Mouse (Mus musculus): ENCODE data around the gene Olfr849. TPM values are rescaled to one million over a fixed set of nuclear protein-coding genes. Genes with fewer than 3 reads are reported as not detected.

Olfr849 gene
- polyA plus RNA-seq (2015; fragmentation: Illumina TruSeq; extraction: RNeasy Lipid Tissue Mini Kit (QIAGEN cat#74804); ENCODE audit: insufficient read depth, low replicate concordance) = not detected

DNA sequence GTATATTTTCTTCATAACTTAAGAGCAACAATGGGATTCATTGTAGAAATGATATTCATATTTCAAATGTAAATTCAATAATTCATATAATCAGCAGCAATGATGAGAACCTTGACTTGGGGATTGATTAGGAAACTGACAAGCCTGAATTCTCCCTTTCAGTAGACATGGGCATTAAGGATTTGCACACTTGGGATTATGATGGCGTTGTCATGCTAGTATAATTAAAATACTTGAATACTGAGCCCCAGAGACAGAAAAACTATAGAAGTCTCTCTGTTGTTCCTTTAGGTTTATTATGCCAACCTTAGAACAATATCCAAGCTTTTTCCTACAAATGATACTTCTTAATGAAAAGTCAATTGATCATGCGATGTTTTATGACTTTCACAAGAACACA lies at the start of gene Olfr849:
TSS of gene Olfr849 (plus strand) at position 301 of the 400 bp plus-strand sequence.

GRCm38 (mm10) chr9:19478148-19478547 lies 38.1 kb downstream of the Olfr849 start, which contains the start of gene Olfr850:
Gene Olfr850 (minus strand): TSS chr9:19478248.

DNA sequence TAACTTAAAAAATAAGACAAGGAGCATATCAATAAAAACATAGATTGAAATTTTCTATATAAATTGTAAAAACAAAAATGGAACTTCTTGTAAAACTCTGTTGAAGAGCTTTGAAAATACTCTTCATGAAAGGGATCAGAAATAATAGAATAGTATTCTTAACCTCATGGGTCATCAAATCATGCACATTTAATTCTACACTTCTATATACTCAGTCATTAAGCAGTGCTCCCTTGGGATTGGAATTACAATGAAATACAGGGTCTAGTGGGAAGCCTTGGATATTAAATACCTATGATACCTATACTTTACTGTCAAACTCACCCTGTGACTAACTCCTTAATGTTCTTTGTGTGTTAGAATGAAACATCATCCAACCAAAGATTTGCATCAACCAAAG lies 52.9 kb downstream of the Olfr849 start, which contains the start of gene Olfr851:
TSS of gene Olfr851 (plus strand) at position 301 of the 400 bp plus-strand sequence.

Other genes with a start within 250 kb of the Olfr849 start
- not detected for gene Olfr843, start 188.3 kb upstream of the Olfr849 start, polyA plus RNA-seq (2015; fragmentation: Illumina TruSeq; extraction: RNeasy Lipid Tissue Mini Kit (QIAGEN cat#74804); ENCODE audit: insufficient read depth, low replicate concordance)
- not detected for gene Olfr844, start 123.9 kb upstream of the Olfr849 start, polyA plus RNA-seq (2015; fragmentation: Illumina TruSeq; extraction: RNeasy Lipid Tissue Mini Kit (QIAGEN cat#74804); ENCODE audit: insufficient read depth, low replicate concordance)
- not detected for gene Olfr845, start 103.8 kb upstream of the Olfr849 start, polyA plus RNA-seq (2015; fragmentation: Illumina TruSeq; extraction: RNeasy Lipid Tissue Mini Kit (QIAGEN cat#74804); ENCODE audit: insufficient read depth, low replicate concordance)
- gene Olfr846, start 76.3 kb upstream of the Olfr849 start, polyA plus RNA-seq (2015; fragmentation: Illumina TruSeq; extraction: RNeasy Lipid Tissue Mini Kit (QIAGEN cat#74804); ENCODE audit: insufficient read depth, low replicate concordance) = not detected
- not detected for gene Olfr847, start 61.6 kb upstream of the Olfr849 start, polyA plus RNA-seq (2015; fragmentation: Illumina TruSeq; extraction: RNeasy Lipid Tissue Mini Kit (QIAGEN cat#74804); ENCODE audit: insufficient read depth, low replicate concordance)
- not detected for gene Olfr850, start 38.0 kb downstream of the Olfr849 start, polyA plus RNA-seq (2015; fragmentation: Illumina TruSeq; extraction: RNeasy Lipid Tissue Mini Kit (QIAGEN cat#74804); ENCODE audit: insufficient read depth, low replicate concordance)
- gene Olfr851, start 53.0 kb downstream of the Olfr849 start, polyA plus RNA-seq (2015; fragmentation: Illumina TruSeq; extraction: RNeasy Lipid Tissue Mini Kit (QIAGEN cat#74804); ENCODE audit: insufficient read depth, low replicate concordance) = not detected
- not detected for gene Olfr853, start 100.8 kb downstream of the Olfr849 start, polyA plus RNA-seq (2015; fragmentation: Illumina TruSeq; extraction: RNeasy Lipid Tissue Mini Kit (QIAGEN cat#74804); ENCODE audit: insufficient read depth, low replicate concordance)
- gene Olfr854, start 127.1 kb downstream of the Olfr849 start, polyA plus RNA-seq (2015; fragmentation: Illumina TruSeq; extraction: RNeasy Lipid Tissue Mini Kit (QIAGEN cat#74804); ENCODE audit: insufficient read depth, low replicate concordance) = not detected
- not detected for gene Olfr855, start 142.4 kb downstream of the Olfr849 start, polyA plus RNA-seq (2015; fragmentation: Illumina TruSeq; extraction: RNeasy Lipid Tissue Mini Kit (QIAGEN cat#74804); ENCODE audit: insufficient read depth, low replicate concordance)
- 51.6 TPM for gene Zfp317, start 181.8 kb downstream of the Olfr849 start, polyA plus RNA-seq (2015; fragmentation: Illumina TruSeq; extraction: RNeasy Lipid Tissue Mini Kit (QIAGEN cat#74804); ENCODE audit: insufficient read depth, low replicate concordance)

All from spleen, adult 10 weeks (tissue).